Mouse (Mus musculus) lung, adult 2 months (tissue): ENCODE data around the gene Gm11032.

Experiments
- CTCF ChIP-seq: fragments of 200-500 bp; IDR thresholded peaks from 2 replicates; pipeline ENCODE4 v1.5.1; 2011; ENCODE audit warnings: mild to moderate bottlenecking, low read length, control low read depth; ENCODE audit not compliant: insufficient read depth
- POLR2A ChIP-seq: fragments of 200-500 bp; IDR thresholded peaks from 2 replicates; pipeline ENCODE4 v1.6.1; 2011; ENCODE audit warnings: low read depth, mild to moderate bottlenecking, control low read depth, low read length, borderline replicate concordance; ENCODE audit errors: extremely low read depth

GRCm38 (mm10) chr11:4633420-4633819, 13.6 kb downstream of the Gm11032 start:
- no peak for TF ChIP-seq POLR2A
- no peak for TF ChIP-seq CTCF
